Mouse (Mus musculus) hindbrain, embryonic 16.5 days (tissue): ENCODE measurements around the gene Dnmbp. TPM values are rescaled to one million over a fixed set of nuclear protein-coding genes. Genes with fewer than 3 reads are reported as not detected.
A peak's percentile ranks its signal among the peaks of the same experiment; 100 is the strongest.

ENCODE experiments used
- ATAC-seq: fragments of 200-750 bp; cut with Nextera tagmentation; 2 replicates; pipeline ENCODE4 v1.8.0; 2017; ENCODE audit warnings: moderate TSS enrichment, moderate library complexity
- H3K27ac ChIP-seq: fragments of 300-500 bp; sonication (generic); 2 replicates; pipeline ENCODE4 v1.5.1; 2014; ENCODE audit warnings: low read depth, mild to moderate bottlenecking, control low read depth, low read length, moderate library complexity
- H3K27me3 ChIP-seq: fragments of 300-500 bp; sonication (generic); replicated peaks from 2 replicates; pipeline ENCODE4 v1.6.1; 2014; ENCODE audit warnings: low read length; ENCODE audit not compliant: control insufficient read depth, insufficient read depth
- H3K36me3 ChIP-seq: fragments of 300-500 bp; sonication (generic); 2 replicates; pipeline ENCODE4 v1.6.1; 2014; ENCODE audit warnings: mild to moderate bottlenecking, low read length, moderate library complexity, mixed read lengths; ENCODE audit not compliant: control insufficient read depth, insufficient read depth
- H3K4me1 ChIP-seq: fragments of 300-500 bp; sonication (generic); 2 replicates; pipeline ENCODE4 v1.6.1; 2014; ENCODE audit warnings: low read depth, low read length; ENCODE audit not compliant: control insufficient read depth, insufficient read depth
- H3K4me2 ChIP-seq: fragments of 300-500 bp; sonication (generic); 2 replicates; pipeline ENCODE4 v1.6.1; 2014; ENCODE audit warnings: mild to moderate bottlenecking, low read length, control low read depth, moderate library complexity
- H3K4me3 ChIP-seq: fragments of 300-500 bp; sonication (generic); 2 replicates; pipeline ENCODE4 v1.5.1; 2014; ENCODE audit warnings: mild to moderate bottlenecking, low read length, control low read depth, moderate library complexity
- H3K9ac ChIP-seq: fragments of 300-500 bp; sonication (generic); 2 replicates; pipeline ENCODE4 v1.6.1; 2014; ENCODE audit warnings: low read depth, mild to moderate bottlenecking, control low read depth, low read length, moderate library complexity
- H3K9me3 ChIP-seq: fragments of 300-500 bp; sonication (generic); 2 replicates; pipeline ENCODE4 v1.6.1; 2014; ENCODE audit warnings: mild to moderate bottlenecking, low read length, moderate library complexity; ENCODE audit not compliant: control insufficient read depth
- WGBS: fragments of 180-500 bp; shearing (Covaris S2); extraction: QIAGEN DNeasy Blood & Tissue Kit; methylation state at CpG from one replicate; pipeline ENCODE4 v1.1.7; 2014; 5-methylcytosine and 5-hydroxymethylcytosine counted together
- polyA plus RNA-seq: library from polyadenylated mRNA; unstranded; fragments of >200 nt; fragmentation: Nextera tagmentation; extraction: Ambion mirVana; gene quantifications from 2 replicates; pipeline ENCODE4 v1.2.1, GENCODE M21; 2015

Gene Dnmbp
- polyA plus RNA-seq, 1 experiment from 2014 or later, result 8.1 TPM

DNA sequence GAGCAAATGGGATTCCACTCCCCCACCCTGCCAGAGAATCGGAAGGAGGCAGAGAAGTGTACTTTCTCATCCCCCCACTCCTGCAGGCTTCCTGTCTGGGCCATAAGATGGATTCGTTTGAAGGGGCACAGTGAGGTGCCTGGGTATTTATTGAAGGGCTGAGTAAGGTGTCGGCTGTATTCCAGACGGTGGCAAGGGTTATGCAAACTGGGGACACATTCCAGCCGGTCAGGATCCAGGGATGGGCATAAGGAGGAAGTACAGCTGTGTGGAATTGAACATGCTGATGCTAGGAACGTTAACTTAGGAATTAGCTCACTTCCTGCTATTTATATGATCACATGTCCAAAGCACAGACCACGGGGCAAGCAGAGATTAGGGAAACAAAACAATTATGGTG lies 9.6 kb downstream of the Dnmbp start:
- WGBS, result 33% methylated on average over 7 of the region's 7 CpGs
- Histone ChIP-seq H3K4me3 (no peak overlapping the region), H3K9me3 (no peaks in the 10 kb centered on the region), H3K27ac (no peak overlapping the region), H3K4me2 (no peak overlapping the region), H3K4me1 (peaks cover 2% of the 10 kb centered on the region), H3K9ac (no peak overlapping the region), H3K36me3 (no peaks in the 10 kb centered on the region), H3K27me3 (no peaks in the 10 kb centered on the region)
- ATAC-seq, result no peak

DNA sequence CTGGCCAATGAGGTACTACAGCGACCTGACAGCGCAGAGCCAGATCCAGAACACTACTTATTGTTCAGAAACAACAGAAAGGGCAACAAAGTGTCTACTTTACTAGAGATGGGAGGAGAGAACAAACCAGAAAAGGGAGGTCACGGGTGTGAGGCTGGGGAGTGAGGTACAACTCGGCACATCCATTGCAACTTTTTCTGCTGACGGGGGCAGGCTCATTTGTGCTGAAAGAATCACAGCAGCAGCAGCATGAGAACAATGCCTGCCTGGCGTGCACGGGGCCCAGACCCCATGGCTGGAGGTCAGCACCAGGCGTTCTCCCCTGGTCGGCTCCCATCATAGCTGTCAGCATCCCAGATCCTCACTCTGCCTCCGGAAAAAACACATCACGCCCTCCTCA lies 10.1 kb downstream of the Dnmbp start:
- H3K27ac ChIP-seq, result no peak overlapping the region
- no peak overlapping the region for H3K4me3 ChIP-seq
- no peak for ATAC-seq
- no peaks in the 10 kb centered on the region for H3K9me3 ChIP-seq
- no peaks in the 10 kb centered on the region for H3K36me3 ChIP-seq
- H3K9ac ChIP-seq, result no peak overlapping the region
- H3K4me2 ChIP-seq, result no peak overlapping the region
- H3K4me1 ChIP-seq, result peaks cover 2% of the 10 kb centered on the region
- 11% methylated on average over 11 of the region's 11 CpGs for WGBS
- no peaks in the 10 kb centered on the region for H3K27me3 ChIP-seq

DNA sequence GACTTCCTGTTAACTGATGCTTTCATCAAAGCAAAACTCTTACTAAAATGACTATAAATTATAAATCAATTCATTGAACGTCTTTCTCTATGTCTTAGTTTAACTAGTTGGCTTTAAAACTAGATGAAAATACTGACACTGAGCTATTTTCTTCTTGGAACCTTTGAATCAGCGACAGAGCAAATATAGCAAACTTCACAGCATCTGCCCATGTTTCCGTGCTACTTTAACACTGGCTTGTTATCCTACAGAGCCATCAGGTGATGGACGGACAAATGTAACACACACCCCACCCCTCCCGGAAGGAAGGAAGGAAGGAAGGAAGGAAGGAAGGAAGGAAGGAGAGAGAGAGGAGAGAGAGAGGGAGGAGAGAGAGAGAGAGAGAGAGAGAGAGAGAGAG lies 12.0 kb downstream of the Dnmbp start:
- H3K4me1 ChIP-seq, result peaks cover 2% of the 10 kb centered on the region
- no peak overlapping the region for H3K9ac ChIP-seq
- no peak overlapping the region for H3K4me2 ChIP-seq
- no peaks in the 10 kb centered on the region for H3K27me3 ChIP-seq
- ATAC-seq, result no peak
- H3K4me3 ChIP-seq, result no peak overlapping the region
- no peak overlapping the region for H3K27ac ChIP-seq
- no peaks in the 10 kb centered on the region for H3K36me3 ChIP-seq
- no peaks in the 10 kb centered on the region for H3K9me3 ChIP-seq
- WGBS, result 82% methylated on average over 5 of the region's 5 CpGs

DNA sequence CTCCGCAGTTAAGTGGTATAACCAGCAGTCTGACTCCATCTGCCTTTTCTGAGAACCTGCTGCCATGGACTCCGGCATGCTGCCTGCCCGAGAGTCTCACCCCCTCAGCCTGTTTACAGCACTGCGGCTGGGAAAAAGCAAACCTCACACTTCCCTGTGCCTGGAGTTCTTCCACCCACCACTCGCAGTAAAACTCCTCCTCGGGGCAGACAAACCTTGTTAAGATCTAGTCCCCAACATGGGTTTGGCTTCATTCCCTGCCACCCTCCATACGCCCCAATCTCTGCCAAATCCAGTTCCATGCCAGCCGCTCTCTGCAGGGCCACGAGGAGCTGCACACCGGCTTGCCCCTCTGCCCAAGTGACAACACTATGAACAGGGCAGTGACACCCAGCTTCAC lies 12.9 kb downstream of the Dnmbp start:
- WGBS, result 61% methylated on average over 10 of the region's 10 CpGs
- Histone ChIP-seq H3K4me1 (peaks cover 2% of the 10 kb centered on the region), H3K27ac (no peak overlapping the region), H3K4me3 (no peak overlapping the region), H3K27me3 (no peaks in the 10 kb centered on the region), H3K4me2 (no peak overlapping the region), H3K9ac (no peak overlapping the region), H3K36me3 (no peaks in the 10 kb centered on the region), H3K9me3 (no peaks in the 10 kb centered on the region)
- ATAC-seq, result peak; percentile 37; the same call in 1 of the 2 replicates

DNA sequence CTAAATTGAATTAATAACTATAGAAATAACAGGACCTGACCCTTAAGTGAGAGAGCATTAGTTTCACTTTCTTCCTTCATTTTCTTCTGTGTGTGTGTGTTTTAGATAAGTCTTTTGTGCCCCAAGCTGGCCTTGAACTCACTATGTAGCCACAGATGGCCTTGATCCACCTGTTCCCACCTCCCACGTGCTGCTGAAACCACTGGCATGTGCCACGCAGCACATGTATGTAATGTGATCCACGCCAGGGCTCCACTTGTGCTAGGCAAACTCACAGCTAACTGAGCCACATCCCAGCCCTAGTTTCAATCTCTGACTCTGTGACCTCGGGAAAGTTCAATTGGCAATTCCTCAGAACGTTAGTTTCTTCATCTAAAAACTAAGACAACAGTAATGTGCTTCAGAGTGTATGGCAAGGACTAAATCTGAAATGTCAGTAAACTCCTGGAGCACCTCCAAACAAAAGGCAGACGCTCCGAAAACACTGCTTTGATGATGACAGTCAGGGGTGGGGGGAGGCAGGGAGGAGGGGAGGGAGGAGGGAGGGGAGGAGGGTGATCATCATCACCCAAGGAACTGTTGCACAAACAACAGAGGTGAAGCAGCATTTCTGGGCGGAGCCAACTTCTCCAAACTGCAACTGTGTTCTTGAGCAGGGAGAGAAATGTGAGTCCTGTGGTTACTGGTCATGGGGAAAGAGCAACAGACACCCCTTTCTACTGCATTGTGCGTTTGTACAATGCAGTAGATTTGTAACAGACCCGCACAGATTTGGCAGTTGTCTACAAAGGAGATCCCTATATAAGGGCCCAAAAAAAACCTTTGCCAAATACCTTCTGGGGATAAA lies 13.6 kb downstream of the Dnmbp start:
- Histone ChIP-seq H3K27me3 (no peaks in the 10 kb centered on the region), H3K4me2 (no peak overlapping the region), H3K9ac (no peak overlapping the region), H3K4me3 (no peak overlapping the region), H3K9me3 (no peaks in the 10 kb centered on the region), H3K36me3 (no peaks in the 10 kb centered on the region), H3K27ac (no peak overlapping the region), H3K4me1 (peaks cover 2% of the 10 kb centered on the region)
- WGBS, result 78% methylated on average over 10 of the region's 10 CpGs
- ATAC-seq, result no peak

DNA sequence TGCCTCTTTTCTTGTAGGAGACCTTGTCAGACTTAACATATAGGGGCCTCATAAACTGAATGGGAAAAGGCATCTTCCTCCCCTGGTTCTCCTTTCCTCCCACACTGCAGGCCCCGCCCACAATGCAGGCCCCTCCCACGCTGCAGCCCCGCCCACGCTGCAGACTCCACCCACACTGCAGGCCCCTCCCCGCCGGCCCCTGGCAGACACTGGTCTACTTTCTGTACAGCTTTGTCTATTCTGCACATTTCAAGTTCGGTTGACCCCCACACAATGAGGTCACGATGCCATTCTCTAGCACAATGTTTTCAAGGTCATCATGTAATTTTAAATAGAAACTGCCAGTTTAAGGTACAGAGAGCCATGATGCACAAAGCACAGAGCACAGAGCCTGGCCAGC lies 15.6 kb downstream of the Dnmbp start:
- WGBS, result 74% methylated on average over 8 of the region's 8 CpGs
- no peak for ATAC-seq

DNA sequence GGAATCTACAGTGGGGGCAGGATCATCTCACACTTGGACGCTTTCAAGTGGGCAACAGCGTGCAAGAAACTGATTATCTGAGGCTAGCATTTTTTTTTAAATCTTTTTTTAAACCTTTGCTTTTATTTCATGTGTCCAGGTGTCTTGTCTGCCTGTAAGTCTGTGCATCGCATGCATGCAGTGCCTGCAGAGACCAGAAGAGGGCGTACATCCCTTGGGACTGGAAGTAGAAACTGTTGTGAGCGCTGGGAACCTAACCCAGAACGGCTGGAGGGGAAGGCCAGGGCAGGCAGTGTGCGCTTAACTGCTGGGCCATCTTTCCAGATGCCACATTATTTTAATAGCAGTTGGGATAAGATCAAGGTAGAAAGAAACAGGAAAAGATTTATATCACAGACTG lies 17.0 kb downstream of the Dnmbp start:
- no peak for ATAC-seq
- Histone ChIP-seq H3K4me2 (no peak overlapping the region), H3K27ac (no peak overlapping the region), H3K9me3 (no peaks in the 10 kb centered on the region), H3K4me1 (peaks cover 9% of the 10 kb centered on the region), H3K4me3 (no peak overlapping the region), H3K36me3 (no peaks in the 10 kb centered on the region), H3K9ac (no peak overlapping the region), H3K27me3 (no peaks in the 10 kb centered on the region)
- WGBS, result 92% methylated on average over 7 of the region's 7 CpGs

More for the DNA sequence above, 15.6 kb downstream of the Dnmbp start:
- peaks cover 9% of the 10 kb centered on the region for H3K4me1 ChIP-seq
- H3K27me3 ChIP-seq, result no peaks in the 10 kb centered on the region
- H3K4me2 ChIP-seq, result no peak overlapping the region
- H3K27ac ChIP-seq, result no peak overlapping the region
- H3K4me3 ChIP-seq, result no peak overlapping the region
- no peak overlapping the region for H3K9ac ChIP-seq
- H3K9me3 ChIP-seq, result no peaks in the 10 kb centered on the region
- no peaks in the 10 kb centered on the region for H3K36me3 ChIP-seq

DNA sequence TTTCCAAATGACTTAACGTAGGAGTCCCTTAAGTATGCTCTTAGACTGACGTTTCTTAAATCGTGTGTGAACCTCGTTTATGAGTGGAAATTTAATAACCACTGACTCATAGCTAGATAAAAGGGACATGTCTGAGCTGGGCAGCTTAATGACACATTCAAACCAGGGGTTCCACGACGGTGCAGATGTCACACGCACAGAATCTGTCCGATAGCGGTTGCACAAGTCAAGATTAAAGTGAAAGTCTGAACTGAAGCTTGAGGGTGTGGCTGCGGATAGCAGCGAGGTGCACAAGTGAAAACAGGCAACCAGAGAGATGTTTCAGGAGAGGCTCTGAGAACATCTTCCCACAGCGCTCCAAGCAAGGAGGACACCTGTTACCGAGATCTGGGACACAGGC lies 18.6 kb downstream of the Dnmbp start:
- Histone ChIP-seq H3K36me3 (no peaks in the 10 kb centered on the region), H3K4me2 (no peak overlapping the region), H3K4me1 (peaks cover 6% of the 10 kb centered on the region; the same call in 1 of the 2 replicates), H3K9me3 (no peaks in the 10 kb centered on the region), H3K9ac (no peak overlapping the region), H3K27ac (no peak overlapping the region), H3K27me3 (no peaks in the 10 kb centered on the region), H3K4me3 (no peak overlapping the region)
- WGBS, result 66% methylated on average over 13 of the region's 13 CpGs
- no peak for ATAC-seq

DNA sequence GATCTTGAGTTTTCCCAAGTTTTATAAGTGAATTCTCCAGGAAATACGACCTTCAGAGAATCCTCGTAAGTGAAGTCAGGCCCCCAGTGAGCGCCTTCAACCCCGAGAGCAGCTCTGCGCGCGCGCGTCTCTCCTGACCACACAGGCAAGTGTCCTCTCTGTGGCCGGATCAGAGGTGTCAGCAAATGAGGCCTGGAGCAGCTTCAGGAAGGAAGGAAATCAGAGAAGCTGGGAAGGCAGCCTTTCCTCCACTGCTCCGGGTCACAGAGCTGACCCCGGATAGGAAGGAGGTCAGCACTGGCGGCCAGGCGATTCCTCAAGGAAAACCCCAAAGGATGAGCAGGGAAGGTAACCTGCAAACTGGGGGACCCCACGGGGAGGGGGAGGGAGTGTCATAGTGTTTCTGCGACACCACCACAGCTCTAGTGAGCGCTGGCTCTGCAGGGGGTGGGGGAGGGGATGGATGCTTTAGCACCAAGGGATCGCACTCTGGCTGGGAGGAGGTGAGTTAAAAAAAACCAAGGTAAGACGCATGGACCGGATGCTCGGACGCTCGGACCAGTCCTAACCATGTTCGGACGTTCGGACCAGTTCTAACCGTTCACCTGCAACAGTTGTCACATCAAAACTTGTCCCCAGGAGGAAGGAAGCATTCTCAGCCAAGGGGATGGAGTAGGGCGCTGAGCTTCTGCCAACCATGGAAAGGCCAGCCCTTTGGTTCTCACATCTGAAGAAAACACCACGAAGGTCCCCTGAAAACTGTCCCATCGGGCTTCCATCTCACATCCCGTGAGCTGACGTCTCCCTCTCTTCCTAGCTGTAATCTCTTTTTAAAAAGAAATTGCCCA lies 19.3 kb downstream of the Dnmbp start:
- 26% methylated on average over 32 of the region's 32 CpGs for WGBS
- Histone ChIP-seq H3K9me3 (no peaks in the 10 kb centered on the region), H3K4me1 (peaks cover 6% of the 10 kb centered on the region; the same call in 1 of the 2 replicates), H3K27me3 (no peaks in the 10 kb centered on the region), H3K27ac (no peak overlapping the region), H3K36me3 (no peaks in the 10 kb centered on the region), H3K4me2 (peak overlapping the region; percentile 18), H3K9ac (no peak overlapping the region), H3K4me3 (no peak overlapping the region)
- no peak for ATAC-seq
